8 mouse cellular contexts compared by ENCODE assay signal in genomic region chr14:32201791-32202451, GRCm38 (mm10). TPM values are rescaled to one million over a fixed set of nuclear protein-coding genes. Genes with fewer than 3 reads are reported as not detected.
DNase-seq lines count a peak whose midpoint lies in the region; ATAC-seq and TF ChIP-seq lines count a peak whose summit lies in the region.

Gene Timm23, minus strand, starts transcription at chr14:32201898.
Gene Parg, plus strand, starts transcription at chr14:32201949.

- H3K9me3 ChIP-seq in heart, embryonic 11.5 days (replicated peaks; ENCODE audit: control insufficient read depth, low read length) = no peaks in the 10 kb centered on the region
- H3K9me3 ChIP-seq in kidney, embryonic 16.5 days (ENCODE audit: low read length) = no peaks in the 10 kb centered on the region

- H3K79me2 ChIP-seq in liver, adult 2 months (ENCODE audit: control insufficient read depth, insufficient read depth, low read length) = peaks cover 43% of the 10 kb centered on the region
- peaks cover 86% of the 10 kb centered on the region for H3K79me2 ChIP-seq in myocyte (ENCODE audit: control insufficient read depth, insufficient read depth)

- TF ChIP-seq CTCF in bone marrow macrophage, adult 2 months (IDR thresholded peaks at IDR 0.05; ENCODE audit: low read depth, low read length) = no peak
- TF ChIP-seq CTCF in embryonic fibroblast, embryonic 13.5 days (IDR thresholded peaks at IDR 0.05; ENCODE audit: borderline replicate concordance, insufficient read depth, low read length) = no peak
- TF ChIP-seq CTCF in liver, adult 2 months (IDR thresholded peaks at IDR 0.05; ENCODE audit: low read depth, low read length) = no peak

- peaks cover 18% of the 10 kb centered on the region for H3K36me3 ChIP-seq in heart, embryonic 11.5 days (ENCODE audit: control insufficient read depth, insufficient read depth, low read length)
- peaks cover 19% of the 10 kb centered on the region; the same call in 1 of the 2 replicates for H3K36me3 ChIP-seq in kidney, embryonic 16.5 days (ENCODE audit: insufficient read depth, low read length)
- H3K36me3 ChIP-seq in liver, adult 2 months (ENCODE audit: control insufficient read depth, insufficient read depth, low read length) = peaks cover 19% of the 10 kb centered on the region
- peaks cover 27% of the 10 kb centered on the region for H3K36me3 ChIP-seq in myocyte (ENCODE audit: control insufficient read depth, insufficient read depth)
- H3K36me3 ChIP-seq in splenic B cell, adult 2 months (ENCODE audit: control insufficient read depth, insufficient read depth, low read length, poor library complexity, severe bottlenecking) = 0 out of 2 replicates have a peak, but pooled peaks cover 2% of the 10 kb centered on the region

- H3K27me3 ChIP-seq in heart, embryonic 11.5 days (ENCODE audit: control insufficient read depth, insufficient read depth, low read length) = no peaks in the 10 kb centered on the region
- H3K27me3 ChIP-seq in kidney, embryonic 16.5 days (ENCODE audit: insufficient read depth, low read length) = no peaks in the 10 kb centered on the region
- H3K27me3 ChIP-seq in liver, adult 2 months (ENCODE audit: control insufficient read depth, insufficient read depth, low read length) = no peaks in the 10 kb centered on the region
- no peaks in the 10 kb centered on the region for H3K27me3 ChIP-seq in myocyte (ENCODE audit: control insufficient read depth, insufficient read depth, insufficient read length)
- H3K27me3 ChIP-seq in splenic B cell, adult 2 months (ENCODE audit: control insufficient read depth, insufficient read depth, low read length, poor library complexity, severe bottlenecking) = no peaks in the 10 kb centered on the region

- peak within 1 kb of the TSS; percentile 91 for H3K4me2 ChIP-seq in heart, embryonic 11.5 days
- peak within 1 kb of the TSS; percentile 82 for H3K4me2 ChIP-seq in kidney, embryonic 16.5 days (replicated peaks; ENCODE audit: low read depth, low read length)
- peak within 1 kb of the TSS; percentile 97 for H3K4me2 ChIP-seq in myocyte (ENCODE audit: low read depth)

- TF ChIP-seq POLR2A in bone marrow macrophage, adult 2 months (IDR thresholded peaks at IDR 0.05; ENCODE audit: borderline replicate concordance, low read depth, low read length) = no peak
- TF ChIP-seq POLR2A in embryonic fibroblast, embryonic 13.5 days (IDR thresholded peaks at IDR 0.05; ENCODE audit: low read depth, low read length) = peak; percentile 70
- TF ChIP-seq POLR2A in liver, adult 2 months (IDR thresholded peaks at IDR 0.05; ENCODE audit: extremely low read depth, insufficient read depth, low read length) = 0 out of 2 replicates have a peak, but pooled peaks have one; percentile 34
- peak; percentile 63 for TF ChIP-seq POLR2A in myocyte (IDR thresholded peaks at IDR 0.05; ENCODE audit: insufficient read length, low read depth)

- 0 out of 2 replicates have a peak, but pooled peaks cover 5% of the 10 kb centered on the region for H3K4me1 ChIP-seq in bone marrow macrophage, adult 2 months (ENCODE audit: control insufficient read depth, insufficient read depth, low read length)
- H3K4me1 ChIP-seq in embryonic fibroblast, embryonic 13.5 days (ENCODE audit: control insufficient read depth, insufficient read depth, low read length) = no peaks in the 10 kb centered on the region
- H3K4me1 ChIP-seq in heart, embryonic 11.5 days (ENCODE audit: control insufficient read depth, insufficient read depth, low read length) = peaks cover 12% of the 10 kb centered on the region
- H3K4me1 ChIP-seq in kidney, embryonic 16.5 days (ENCODE audit: insufficient read depth, low read length) = peaks cover 25% of the 10 kb centered on the region
- peaks cover 18% of the 10 kb centered on the region for H3K4me1 ChIP-seq in liver, adult 2 months (ENCODE audit: control insufficient read depth, insufficient read depth, low read length)

- H3ac ChIP-seq in myocyte (ENCODE audit: control insufficient read depth, insufficient read length) = peak within 1 kb of the TSS; percentile 99

- peak; percentile 90 for DNase-seq in A20 (ENCODE audit: low read depth, low spot score)
- DNase-seq in liver, adult 2 months (ENCODE audit: extremely low read depth, low read depth, low spot score) = peak; percentile 75
- DNase-seq in splenic B cell, adult 2 months (ENCODE audit: low read depth, low spot score) = peak; percentile 83

- under 1% methylated on average over 68 of the region's 77 CpGs for WGBS in heart, embryonic 11.5 days (ENCODE audit: insufficient replicate concordance)
- under 1% methylated on average over 66 of the region's 77 CpGs for WGBS in kidney, embryonic 16.5 days
- WGBS in liver, adult 2 months = 1% methylated on average over 77 of the region's 77 CpGs

- H3K27ac ChIP-seq in bone marrow macrophage, adult 2 months (ENCODE audit: insufficient read depth, low read depth, low read length) = peak within 1 kb of the TSS; percentile 64
- H3K27ac ChIP-seq in embryonic fibroblast, embryonic 13.5 days (ENCODE audit: insufficient read depth, low read length) = peak within 1 kb of the TSS; percentile 67
- H3K27ac ChIP-seq in heart, embryonic 11.5 days (ENCODE audit: low read depth, low read length) = peak within 1 kb of the TSS; percentile 59
- H3K27ac ChIP-seq in kidney, embryonic 16.5 days (ENCODE audit: low read length) = peak within 1 kb of the TSS; percentile 75; the same call in 1 of the 2 replicates
- peak within 1 kb of the TSS; percentile 94 for H3K27ac ChIP-seq in liver, adult 2 months (replicated peaks; ENCODE audit: insufficient read depth, low read depth, low read length)

- peak within 1 kb of the TSS; percentile 97 for H3K9ac ChIP-seq in heart, embryonic 11.5 days (ENCODE audit: low read depth, low read length)
- H3K9ac ChIP-seq in kidney, embryonic 16.5 days (replicated peaks; ENCODE audit: low read length) = peak within 1 kb of the TSS; percentile 95
- H3K9ac ChIP-seq in liver, adult 2 months (ENCODE audit: low read depth, low read length) = peak within 1 kb of the TSS; percentile 97

- peak within 1 kb of the TSS; percentile 70 for H3K4me3 ChIP-seq in bone marrow macrophage, adult 2 months (ENCODE audit: insufficient read depth, low read length)
- peak within 1 kb of the TSS; percentile 98 for H3K4me3 ChIP-seq in embryonic fibroblast, embryonic 13.5 days (ENCODE audit: insufficient read depth, low read length)
- peak within 1 kb of the TSS; percentile 99 for H3K4me3 ChIP-seq in heart, embryonic 11.5 days (ENCODE audit: low read depth, low read length)
- H3K4me3 ChIP-seq in kidney, embryonic 16.5 days (ENCODE audit: low read length) = peak within 1 kb of the TSS; percentile 94
- H3K4me3 ChIP-seq in liver, adult 2 months (ENCODE audit: insufficient read depth, low read depth, low read length) = peak within 1 kb of the TSS; percentile 96
- peak within 1 kb of the TSS; percentile 89 for H3K4me3 ChIP-seq in myocyte

- peak; percentile 85 for ATAC-seq in heart, embryonic 11.5 days (replicated peaks; ENCODE audit: insufficient number of reproducible peaks, low FRiP score, low TSS enrichment)
- ATAC-seq in kidney, embryonic 16.5 days (ENCODE audit: low FRiP score, low TSS enrichment) = peak; percentile 96

TF ChIP-seq in myocyte, 11 proteins besides CTCF, POLR2A, EP300 and RAD21:
- TF ChIP-seq REST (IDR thresholded peaks at IDR 0.05; ENCODE audit: insufficient read depth, insufficient read length) (no peak), TCF12 (IDR thresholded peaks at IDR 0.05; ENCODE audit: insufficient read depth, poor library complexity, severe bottlenecking) (no peak), E2F4 (IDR thresholded peaks at IDR 0.05; ENCODE audit: insufficient read depth) (no peak), MAX (IDR thresholded peaks at IDR 0.05; ENCODE audit: low read depth) (no peak), TCF3 (IDR thresholded peaks at IDR 0.05; ENCODE audit: insufficient read length, low read depth) (no peak), POLR2AphosphoS2 (IDR thresholded peaks at IDR 0.05; ENCODE audit: insufficient read length, low read depth) (no peak)

RNA-seq across cellular contexts. Expression of gene Timm23, which starts in this region (rescaled TPM):
- 35.2 and 40.5 TPM in 2 replicates for polyA plus RNA-seq in bone marrow macrophage, adult 2 months (2012; ENCODE audit: insufficient read depth, insufficient read length, missing spikeins)
- 80.3 and 103 TPM in 2 replicates for polyA plus RNA-seq in embryonic fibroblast, embryonic 13.5 days (2011; ENCODE audit: insufficient read length, low read depth, missing spikeins)
- polyA plus RNA-seq in heart, embryonic 11.5 days (2014; fragmentation: Nextera tagmentation; extraction: Ambion mirVana) = 322 and 324 TPM in 2 replicates
- 272 and 302 TPM in 2 replicates for polyA plus RNA-seq in kidney, embryonic 16.5 days (2015; fragmentation: Nextera tagmentation; extraction: Ambion mirVana)
- total RNA-seq in liver, adult 2 months (2014; rRNA removed) = 191 and 195 TPM in 2 replicates
- polyA plus RNA-seq in liver, adult 2 months (2012; rRNA removed) = 122 and 156 TPM in 2 replicates
- polyA plus RNA-seq in myocyte (2012; fragmentation: generic; extraction: Trizol) = 242 TPM

RNA-seq across cellular contexts. Expression of gene Parg, which starts in this region (rescaled TPM):
- polyA plus RNA-seq in bone marrow macrophage, adult 2 months (2012; ENCODE audit: insufficient read depth, insufficient read length, missing spikeins) = 23.3 TPM in 2 replicates
- polyA plus RNA-seq in embryonic fibroblast, embryonic 13.5 days (2011; ENCODE audit: insufficient read length, low read depth, missing spikeins) = 51.8 and 64.2 TPM in 2 replicates
- polyA plus RNA-seq in heart, embryonic 11.5 days (2014; fragmentation: Nextera tagmentation; extraction: Ambion mirVana) = 33.4 and 36.7 TPM in 2 replicates
- 40.8 and 43.1 TPM in 2 replicates for polyA plus RNA-seq in kidney, embryonic 16.5 days (2015; fragmentation: Nextera tagmentation; extraction: Ambion mirVana)
- total RNA-seq in liver, adult 2 months (2014; rRNA removed) = 21.0 and 25.1 TPM in 2 replicates
- polyA plus RNA-seq in liver, adult 2 months (2012; rRNA removed) = 2.8 TPM in 2 replicates
- 10.5 TPM for polyA plus RNA-seq in myocyte (2012; fragmentation: generic; extraction: Trizol)

Comparison
In these comparisons a context has a peak if more than half of its experiments do, and no peak if none do; other contexts are left out.
1. Peak in every context shown above with its lines: DNase-seq, ATAC-seq, H3K4me3 ChIP-seq and H3K27ac ChIP-seq.